Mouse (Mus musculus): ENCODE results near the gene Ppp1r9a. TPM values are rescaled to one million over a fixed set of nuclear protein-coding genes. Genes with fewer than 3 reads are reported as not detected.

Gene Ppp1r9a
- polyA plus RNA-seq, 1 experiment from 2014 or later, result 51.7 TPM

Other genes starting within 250 kb of the Ppp1r9a start
- gene Sgce, start 155.7 kb upstream of the Ppp1r9a start, polyA plus RNA-seq (2015; fragmentation: Nextera tagmentation; extraction: Ambion mirVana), result 58.5 and 58.9 TPM in 2 replicates
- 7.9 and 8.5 TPM in 2 replicates for gene Peg10, start 155.6 kb upstream of the Ppp1r9a start, polyA plus RNA-seq (2015; fragmentation: Nextera tagmentation; extraction: Ambion mirVana)

Data from midbrain, embryonic 15.5 days (tissue).